Mouse (Mus musculus): ENCODE data around the gene Kank4. TPM values are rescaled to one million over a fixed set of nuclear protein-coding genes. Genes with fewer than 3 reads are reported as not detected.

The Kank4 gene
- polyA plus RNA-seq, 1 experiment: 5.6 TPM

GRCm38 (mm10) chr4:98758012-98758821 lies 59.1 kb downstream of the Kank4 start:
- H3K4me1 ChIP-seq (ENCODE audit: control insufficient read depth, insufficient read depth, low read length): no peaks in the 10 kb centered on the region
- H3K4me3 ChIP-seq (ENCODE audit: insufficient read depth, low read length): no peak overlapping the region
- no peak overlapping the region for H3K27ac ChIP-seq (ENCODE audit: insufficient read depth, low read length)
- TF ChIP-seq POLR2A (IDR thresholded peaks at IDR 0.05; ENCODE audit: low read depth, low read length) (no peak), CTCF (IDR thresholded peaks at IDR 0.05; ENCODE audit: borderline replicate concordance, insufficient read depth, low read length) (no peak)

- Histone ChIP-seq H3K4me3 (ENCODE audit: insufficient read depth, low read length) (no peak overlapping the region), H3K27ac (ENCODE audit: insufficient read depth, low read length) (no peak overlapping the region), H3K4me1 (ENCODE audit: control insufficient read depth, insufficient read depth, low read length) (no peaks in the 10 kb centered on the region)
- TF ChIP-seq CTCF (IDR thresholded peaks at IDR 0.05; ENCODE audit: borderline replicate concordance, insufficient read depth, low read length): no peak
- no peak for TF ChIP-seq POLR2A (IDR thresholded peaks at IDR 0.05; ENCODE audit: low read depth, low read length)
Observed at GRCm38 (mm10) chr4:98756141-98756540, 61.2 kb downstream of the Kank4 start.

GRCm38 (mm10) chr4:98754456-98754855 lies 62.9 kb downstream of the Kank4 start:
- Histone ChIP-seq H3K27ac (ENCODE audit: insufficient read depth, low read length) (no peak overlapping the region), H3K4me3 (ENCODE audit: insufficient read depth, low read length) (no peak overlapping the region), H3K4me1 (ENCODE audit: control insufficient read depth, insufficient read depth, low read length) (no peaks in the 10 kb centered on the region)
- TF ChIP-seq POLR2A (IDR thresholded peaks at IDR 0.05; ENCODE audit: low read depth, low read length) (no peak), CTCF (IDR thresholded peaks at IDR 0.05; ENCODE audit: borderline replicate concordance, insufficient read depth, low read length) (no peak)

GRCm38 (mm10) chr4:98743906-98744210 lies 73.5 kb downstream of the Kank4 start:
- Histone ChIP-seq H3K4me3 (ENCODE audit: insufficient read depth, low read length) (no peak overlapping the region), H3K27ac (ENCODE audit: insufficient read depth, low read length) (no peak overlapping the region), H3K4me1 (ENCODE audit: control insufficient read depth, insufficient read depth, low read length) (no peaks in the 10 kb centered on the region)
- TF ChIP-seq CTCF (IDR thresholded peaks at IDR 0.05; ENCODE audit: borderline replicate concordance, insufficient read depth, low read length): no peak

- H3K4me1 ChIP-seq (ENCODE audit: control insufficient read depth, insufficient read depth, low read length): no peaks in the 10 kb centered on the region
- TF ChIP-seq CTCF (IDR thresholded peaks at IDR 0.05; ENCODE audit: borderline replicate concordance, insufficient read depth, low read length): no peak
- TF ChIP-seq POLR2A (IDR thresholded peaks at IDR 0.05; ENCODE audit: low read depth, low read length): no peak
Observed at GRCm38 (mm10) chr4:98743209-98743905, 74.0 kb downstream of the Kank4 start.

GRCm38 (mm10) chr4:98739753-98740152 lies 77.6 kb downstream of the Kank4 start:
- Histone ChIP-seq H3K4me1 (ENCODE audit: control insufficient read depth, insufficient read depth, low read length) (no peaks in the 10 kb centered on the region), H3K4me3 (ENCODE audit: insufficient read depth, low read length) (no peak overlapping the region), H3K27ac (ENCODE audit: insufficient read depth, low read length) (no peak overlapping the region)
- TF ChIP-seq CTCF (IDR thresholded peaks at IDR 0.05; ENCODE audit: borderline replicate concordance, insufficient read depth, low read length) (no peak), POLR2A (IDR thresholded peaks at IDR 0.05; ENCODE audit: low read depth, low read length) (no peak)

More at GRCm38 (mm10) chr4:98743209-98743905, 74.0 kb downstream of the Kank4 start:
- Histone ChIP-seq H3K27ac (ENCODE audit: insufficient read depth, low read length) (no peak overlapping the region), H3K4me3 (ENCODE audit: insufficient read depth, low read length) (no peak overlapping the region)

- Histone ChIP-seq H3K4me3 (ENCODE audit: insufficient read depth, low read length) (no peak overlapping the region), H3K27ac (ENCODE audit: insufficient read depth, low read length) (no peak overlapping the region), H3K4me1 (ENCODE audit: control insufficient read depth, insufficient read depth, low read length) (no peaks in the 10 kb centered on the region)
- TF ChIP-seq POLR2A (IDR thresholded peaks at IDR 0.05; ENCODE audit: low read depth, low read length) (no peak), CTCF (IDR thresholded peaks at IDR 0.05; ENCODE audit: borderline replicate concordance, insufficient read depth, low read length) (no peak)
Observed at GRCm38 (mm10) chr4:98733660-98734059, 83.7 kb downstream of the Kank4 start.

- H3K27ac ChIP-seq (ENCODE audit: insufficient read depth, low read length): no peak overlapping the region
- no peak overlapping the region for H3K4me3 ChIP-seq (ENCODE audit: insufficient read depth, low read length)
- no peak for TF ChIP-seq CTCF (IDR thresholded peaks at IDR 0.05; ENCODE audit: borderline replicate concordance, insufficient read depth, low read length)
- TF ChIP-seq POLR2A (IDR thresholded peaks at IDR 0.05; ENCODE audit: low read depth, low read length): no peak
- H3K4me1 ChIP-seq (ENCODE audit: control insufficient read depth, insufficient read depth, low read length): no peaks in the 10 kb centered on the region
Observed at GRCm38 (mm10) chr4:98728716-98729115, 88.6 kb downstream of the Kank4 start.

- no peaks in the 10 kb centered on the region for H3K4me1 ChIP-seq (ENCODE audit: control insufficient read depth, insufficient read depth, low read length)
- H3K27ac ChIP-seq (ENCODE audit: insufficient read depth, low read length): no peak overlapping the region
- TF ChIP-seq POLR2A (IDR thresholded peaks at IDR 0.05; ENCODE audit: low read depth, low read length) (no peak), CTCF (IDR thresholded peaks at IDR 0.05; ENCODE audit: borderline replicate concordance, insufficient read depth, low read length) (no peak)
- H3K4me3 ChIP-seq (ENCODE audit: insufficient read depth, low read length): no peak overlapping the region
Observed at GRCm38 (mm10) chr4:98727959-98728347, 89.4 kb downstream of the Kank4 start.

GRCm38 (mm10) chr4:98727295-98727958 lies 89.9 kb downstream of the Kank4 start:
- no peak for TF ChIP-seq POLR2A (IDR thresholded peaks at IDR 0.05; ENCODE audit: low read depth, low read length)
- TF ChIP-seq CTCF (IDR thresholded peaks at IDR 0.05; ENCODE audit: borderline replicate concordance, insufficient read depth, low read length): no peak
- Histone ChIP-seq H3K27ac (ENCODE audit: insufficient read depth, low read length) (no peak overlapping the region), H3K4me3 (ENCODE audit: insufficient read depth, low read length) (no peak overlapping the region), H3K4me1 (ENCODE audit: control insufficient read depth, insufficient read depth, low read length) (no peaks in the 10 kb centered on the region)
